Mouse (Mus musculus) C2C12 (cell line): Measurements from ENCODE around the gene Gm20388.

Experiments used
- CEBPB ChIP-seq: IDR thresholded peaks from one replicate; pipeline ENCODE4 v1.6.1; 2011; ENCODE audit warnings: low read depth, mild to moderate bottlenecking, control low read depth, moderate library complexity
- CTCF ChIP-seq: IDR thresholded peaks from one replicate; pipeline ENCODE4 v1.5.1; 2011; ENCODE audit not compliant: control insufficient read depth, insufficient read depth, insufficient read length
- MYOD1 ChIP-seq: IDR thresholded peaks from one replicate; pipeline ENCODE4 v1.6.1; 2011; ENCODE audit warnings: low read depth; ENCODE audit not compliant: control insufficient read depth, insufficient read length

- TF ChIP-seq CTCF, result no peak
- TF ChIP-seq MYOD1, result no peak
- TF ChIP-seq CEBPB, result no peak
These were observed 1918.6 kb downstream of the Gm20388 start, which contains the start of gene Klhdc4 for GRCm38 (mm10) chr8:121829048-121829776.
